ENCODE assay signal across 8 mouse cellular contexts in the genomic region with DNA sequence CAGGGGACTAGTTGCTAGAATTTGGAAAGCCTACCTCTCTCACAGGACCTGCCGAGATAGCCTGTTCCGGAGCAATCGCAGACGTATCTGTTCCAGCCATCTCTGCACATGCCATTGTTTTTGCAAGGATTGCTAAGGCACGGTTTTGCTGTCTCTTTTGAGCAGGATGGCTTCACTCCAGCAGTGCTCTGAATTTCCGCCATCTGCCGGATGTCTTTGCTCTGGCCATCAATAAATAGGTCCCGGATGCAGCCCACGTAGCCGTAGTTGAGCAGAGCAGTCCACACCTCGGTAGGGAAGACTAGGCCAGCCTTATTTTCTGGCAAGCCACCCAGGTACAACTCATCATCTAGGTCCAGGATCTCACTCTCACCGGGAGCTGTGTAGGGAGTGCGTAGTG.
A peak's percentile ranks its signal among the peaks of the same experiment; 100 is the strongest.
DNase-seq lines count a peak whose midpoint lies in the region; ATAC-seq and TF ChIP-seq lines count a peak whose summit lies in the region.

No protein-coding gene starts in this region.

- H3K9ac ChIP-seq in hindbrain, embryonic 11.5 days (ENCODE audit: low read depth, low read length): no peak overlapping the region
- no peak overlapping the region for H3K9ac ChIP-seq in liver, embryonic 11.5 days (ENCODE audit: low read depth, low read length)

- H3K4me2 ChIP-seq in hindbrain, embryonic 11.5 days (replicated peaks; ENCODE audit: low read depth, low read length): no peak overlapping the region
- H3K4me2 ChIP-seq in liver, embryonic 11.5 days: no peak overlapping the region

- H3K27me3 ChIP-seq in heart, embryonic 10.5 days (ENCODE audit: insufficient read depth, poor library complexity, severe bottlenecking): no peaks in the 10 kb centered on the region
- H3K27me3 ChIP-seq in hindbrain, embryonic 11.5 days (ENCODE audit: control insufficient read depth, insufficient read depth, low read length): no peaks in the 10 kb centered on the region
- no peaks in the 10 kb centered on the region for H3K27me3 ChIP-seq in liver, embryonic 11.5 days (replicated peaks; ENCODE audit: control insufficient read depth, insufficient read depth, low read length)

- ATAC-seq in hindbrain, embryonic 11.5 days (ENCODE audit: low FRiP score): 0 out of 2 replicates have a peak, but pooled peaks have one; percentile 3
- no peak for ATAC-seq in liver, embryonic 11.5 days (replicated peaks; ENCODE audit: low FRiP score)

- TF ChIP-seq POLR2A in brain, embryonic 14.5 days (IDR thresholded peaks at IDR 0.05; ENCODE audit: borderline replicate concordance, extremely low read depth, insufficient read depth, insufficient read length, poor library complexity, severe bottlenecking): no peak

- no peak overlapping the region for H3K4me3 ChIP-seq in heart, embryonic 10.5 days
- H3K4me3 ChIP-seq in hindbrain, embryonic 11.5 days (ENCODE audit: low read depth, low read length): no peak overlapping the region
- H3K4me3 ChIP-seq in liver, embryonic 11.5 days (ENCODE audit: low read depth, low read length): no peak overlapping the region

- intact Hi-C loops in left cerebral cortex, postnatal 10 days (cut with DNase I): loop anchor here (5.0 kb wide), 1 partner anchor 457 kb away; no protein-coding TSS in a partner anchor

- H3K36me3 ChIP-seq in heart, embryonic 10.5 days: no peaks in the 10 kb centered on the region
- H3K36me3 ChIP-seq in hindbrain, embryonic 11.5 days (ENCODE audit: control insufficient read depth, insufficient read depth, low read length): no peaks in the 10 kb centered on the region
- no peaks in the 10 kb centered on the region for H3K36me3 ChIP-seq in liver, embryonic 11.5 days (ENCODE audit: control insufficient read depth, insufficient read depth, low read length)

- H3K4me1 ChIP-seq in heart, embryonic 10.5 days: no peaks in the 10 kb centered on the region
- no peaks in the 10 kb centered on the region for H3K4me1 ChIP-seq in hindbrain, embryonic 11.5 days (replicated peaks; ENCODE audit: control insufficient read depth, insufficient read depth, low read length)
- no peaks in the 10 kb centered on the region for H3K4me1 ChIP-seq in liver, embryonic 11.5 days (replicated peaks; ENCODE audit: control insufficient read depth, insufficient read depth, low read length)

- DNase-seq in heart, adult 18-20 months: peak; percentile 3 to 7
- DNase-seq in heart, embryonic 10.5 days (ENCODE audit: low spot score): no peak
- DNase-seq in brain, embryonic 14.5 days (ENCODE audit: low read depth): peak; percentile 47
- DNase-seq in hindbrain, embryonic 11.5 days (ENCODE audit: low spot score): no peak
- DNase-seq in left cerebral cortex, postnatal 10 days (ENCODE audit: extremely low spot score in 1 of 2, low spot score in 2 of 2): peak; percentile 33 to 45
- DNase-seq in liver, embryonic 11.5 days (ENCODE audit: low spot score): no peak
- no peak for DNase-seq in liver
- no peak for DNase-seq in adrenal gland, postnatal 25 days

- no peak overlapping the region for H3K27ac ChIP-seq in heart, embryonic 10.5 days
- no peak overlapping the region for H3K27ac ChIP-seq in hindbrain, embryonic 11.5 days (ENCODE audit: low read depth, low read length)
- no peak overlapping the region for H3K27ac ChIP-seq in liver, embryonic 11.5 days (ENCODE audit: low read depth, low read length)

- WGBS in heart, embryonic 10.5 days: 74% methylated on average over 13 of the region's 13 CpGs
- 80% methylated on average over 13 of the region's 13 CpGs for WGBS in hindbrain, embryonic 11.5 days
- WGBS in liver, embryonic 11.5 days: 78% methylated on average over 13 of the region's 13 CpGs

- TF ChIP-seq CTCF in brain, embryonic 14.5 days (IDR thresholded peaks at IDR 0.05; ENCODE audit: borderline replicate concordance, extremely low read depth, insufficient read depth, insufficient read length): no peak

- H3K9me3 ChIP-seq in heart, embryonic 10.5 days: no peaks in the 10 kb centered on the region
- H3K9me3 ChIP-seq in hindbrain, embryonic 11.5 days (ENCODE audit: control insufficient read depth, low read length): no peaks in the 10 kb centered on the region
- H3K9me3 ChIP-seq in liver, embryonic 11.5 days (ENCODE audit: control insufficient read depth, low read length): no peaks in the 10 kb centered on the region

Comparison
In these comparisons a context has a peak if more than half of its experiments do, and no peak if none do; other contexts are left out.
1. DNase-seq: peak in heart, adult 18-20 months (2 of 2), brain, embryonic 14.5 days (single experiment) and left cerebral cortex, postnatal 10 days (2 of 2); none in heart, embryonic 10.5 days (single experiment), hindbrain, embryonic 11.5 days (single experiment), liver, embryonic 11.5 days (single experiment), liver (single experiment) and adrenal gland, postnatal 25 days (single experiment).